Comparison of ENCODE assay signal across 28 mouse cellular contexts in the genomic region with DNA sequence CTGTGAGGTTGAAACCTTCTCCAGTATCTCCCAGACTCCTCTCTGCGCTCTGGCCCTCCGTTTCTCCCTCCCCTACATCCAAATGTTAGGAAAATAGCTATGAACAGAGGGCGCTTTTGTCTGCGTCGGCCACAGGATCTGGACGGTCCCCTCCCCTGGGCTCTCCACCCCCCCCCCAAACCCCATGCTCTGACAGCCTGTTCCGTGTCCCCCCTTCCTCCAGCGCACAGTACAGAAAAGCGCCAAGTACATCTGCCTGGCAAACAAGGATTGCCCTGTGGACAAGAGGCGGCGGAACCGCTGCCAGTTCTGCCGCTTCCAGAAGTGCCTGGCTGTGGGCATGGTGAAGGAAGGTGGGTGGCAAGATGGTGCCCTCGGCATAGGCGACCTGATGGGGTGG. TPM values are rescaled to one million over a fixed set of nuclear protein-coding genes. Genes with fewer than 3 reads are reported as not detected.
DNase-seq lines count a peak whose midpoint lies in the region; TF ChIP-seq lines count a peak whose summit lies in the region.
"Had no signal": no experiment of that assay in that cellular context is flagged by ENCODE, and none has a peak within 500 bp of the region (broad histone marks: within the 10 kb centered on the region; RNA-seq: fewer than 3 reads in every experiment).

No protein-coding gene starts in this region.

- peak overlapping the region; percentile 75 for H3K27ac ChIP-seq in layer of hippocampus, adult 2 months
- 0 out of 2 replicates have a peak overlapping the region, but pooled peaks have one; percentile 66 for H3K27ac ChIP-seq in cortical plate, adult 2 months (ENCODE audit: insufficient read depth, low read length)
- H3K27ac ChIP-seq: embryonic facial prominence, embryonic 10.5 days; embryonic facial prominence, embryonic 15.5 days; forebrain, embryonic 13.5 days; heart, adult 2 months; hindbrain, embryonic 13.5 days; kidney, embryonic 15.5 days; liver, embryonic 12.5 days; midbrain, embryonic 13.5 days had no signal

- TF ChIP-seq POLR2A in cortical plate, adult 2 months (IDR thresholded peaks at IDR 0.05; ENCODE audit: extremely low read depth, insufficient read depth, low read length), result no peak

- no peak for TF ChIP-seq CTCF in layer of hippocampus, adult 2 months (conservative IDR thresholded peaks at IDR 0.05)
- no peak for TF ChIP-seq CTCF in E14TG2a.4 (conservative IDR thresholded peaks at IDR 0.05; ENCODE audit: low read length)
- no peak for TF ChIP-seq CTCF in cortical plate, adult 2 months (IDR thresholded peaks at IDR 0.05; ENCODE audit: extremely low read depth, insufficient read depth, low read length)

- peaks cover 96% of the 10 kb centered on the region for H3K4me1 ChIP-seq in E14TG2a.4 (replicated peaks; ENCODE audit: low read depth, low read length)
- H3K4me1 ChIP-seq in cortical plate, adult 2 months (ENCODE audit: control insufficient read depth, insufficient read depth, low read length), result no peaks in the 10 kb centered on the region

- peak; percentile 7 for DNase-seq in adrenal gland, adult 2 months
- no peak for DNase-seq in adrenal gland, postnatal 25 days
- no peak for DNase-seq in layer of hippocampus, adult 2 months (ENCODE audit: low spot score in 2 of 2)
- DNase-seq in layer of hippocampus, adult 9-10 months (ENCODE audit: low spot score), result no peak
- DNase-seq in cerebellum, postnatal 36 days, result no peak
- no peak for DNase-seq in spleen, postnatal 10 days (ENCODE audit: low spot score in 2 of 2)
- DNase-seq: cerebellum, adult 11 months; cerebellum, adult 9-11 months; gastrocnemius, postnatal 36 days; heart, adult 2 months; heart, postnatal 4 days; kidney, adult 18-20 months; kidney, postnatal 25 days; left cerebral cortex, postnatal 4 days; liver, postnatal 0 days; right cerebral cortex, postnatal 4 days had no signal

- H3K9me3 ChIP-seq in E14TG2a.4 (ENCODE audit: low read length), result no peaks in the 10 kb centered on the region
- H3K9me3 ChIP-seq: embryonic facial prominence, embryonic 10.5 days; embryonic facial prominence, embryonic 15.5 days; forebrain, embryonic 13.5 days; heart, embryonic 12.5 days; hindbrain, embryonic 13.5 days; kidney, embryonic 15.5 days; liver, embryonic 12.5 days; midbrain, embryonic 13.5 days had no signal

- no peaks in the 10 kb centered on the region for H3K27me3 ChIP-seq in E14TG2a.4 (ENCODE audit: insufficient read depth, low read length)
- H3K27me3 ChIP-seq: embryonic facial prominence, embryonic 15.5 days; heart, embryonic 12.5 days had no signal

- no peak overlapping the region; the same call in 1 of the 2 replicates for H3K4me3 ChIP-seq in layer of hippocampus, adult 2 months
- H3K4me3 ChIP-seq in E14TG2a.4 (replicated peaks; ENCODE audit: low read length), result peak overlapping the region; percentile 84
- H3K4me3 ChIP-seq in cortical plate, adult 2 months (ENCODE audit: insufficient read depth, low read length), result no peak overlapping the region
- H3K4me3 ChIP-seq: embryonic facial prominence, embryonic 10.5 days; embryonic facial prominence, embryonic 15.5 days; forebrain, embryonic 13.5 days; heart, adult 2 months; heart, embryonic 12.5 days; hindbrain, embryonic 13.5 days; kidney, embryonic 15.5 days; liver, embryonic 12.5 days; midbrain, embryonic 13.5 days had no signal

- H3K36me3 ChIP-seq in E14TG2a.4 (ENCODE audit: insufficient read depth, low read length), result peaks cover 73% of the 10 kb centered on the region

RNA-seq across cellular contexts. Expression of gene Atg101, which starts 12.6 kb away (rescaled TPM):
- total RNA-seq in adrenal gland, adult 2 months (2021), result 10 to 100 TPM; 38.6 to 58.8 TPM
- 31.9 and 35.4 TPM in 2 replicates for polyA plus RNA-seq in adrenal gland, adult 2 months (2012; rRNA removed)
- 40.6 and 44.5 TPM in 2 replicates for total RNA-seq in adrenal gland, postnatal 25 days (2021)
- total RNA-seq in layer of hippocampus, adult 2 months (2021), result 10 to 100 TPM; 50.6 to 53.3 TPM
- 55.3 and 56.0 TPM in 2 replicates for polyA plus RNA-seq in cortical plate, adult 2 months (2012; rRNA removed)

RNA-seq across cellular contexts. Expression of gene Nr4a1, which starts 17.4 kb away (rescaled TPM):
- total RNA-seq in adrenal gland, adult 2 months (2021), result 100 to 1,000 TPM; 560 to 565 TPM
- 162 and 415 TPM in 2 replicates for polyA plus RNA-seq in adrenal gland, adult 2 months (2012; rRNA removed)
- 98.7 and 131 TPM in 2 replicates for total RNA-seq in adrenal gland, postnatal 25 days (2021)
- 10 to 100 TPM; 39.8 to 54.8 TPM for total RNA-seq in layer of hippocampus, adult 2 months (2021)
- 76.6 and 103 TPM in 2 replicates for polyA plus RNA-seq in cortical plate, adult 2 months (2012; rRNA removed)

RNA-seq across cellular contexts. Expression of gene 6030408B16Rik, which starts 21.5 kb away (rescaled TPM):
- total RNA-seq in adrenal gland, adult 2 months (2021), result under 1 TPM; 0.40 to 0.52 TPM
- polyA plus RNA-seq in adrenal gland, adult 2 months (2012; rRNA removed), result 1.4 and 2.0 TPM in 2 replicates
- 0.27 TPM in 1 of 2 replicates, not detected in the other for total RNA-seq in adrenal gland, postnatal 25 days (2021)
- total RNA-seq in layer of hippocampus, adult 2 months (2021), result under 1 TPM in 1 of 2 experiments, not detected in 1; 0.54 TPM
- 0.13 and 0.23 TPM in 2 replicates for polyA plus RNA-seq in cortical plate, adult 2 months (2012; rRNA removed)
- total RNA-seq: common myeloid progenitor, adult 5-6 weeks; megakaryocyte-erythroid progenitor cell, adult 5-6 weeks had no signal

RNA-seq across cellular contexts. Expression of gene Grasp, which starts 47.5 kb away (rescaled TPM):
- 10 to 100 TPM; 16.4 to 21.0 TPM for total RNA-seq in adrenal gland, adult 2 months (2021)
- 53.0 and 60.3 TPM in 2 replicates for polyA plus RNA-seq in adrenal gland, adult 2 months (2012; rRNA removed)
- 9.8 and 16.3 TPM in 2 replicates for total RNA-seq in adrenal gland, postnatal 25 days (2021)
- total RNA-seq in layer of hippocampus, adult 2 months (2021), result 10 to 100 TPM; 79.5 to 82.7 TPM
- polyA plus RNA-seq in cortical plate, adult 2 months (2012; rRNA removed), result 39.7 and 41.0 TPM in 2 replicates
- total RNA-seq: megakaryocyte-erythroid progenitor cell, adult 5-6 weeks had no signal
